Mouse (Mus musculus): Measurements from ENCODE around the gene Gm12355.

Gene Gm12355

GRCm38 (mm10) chr11:98581286-98582029 is 44.0 kb downstream of the Gm12355 start:
- DNase-seq (ENCODE audit: low spot score) = no peak

GRCm38 (mm10) chr11:98580301-98581121 is 45.0 kb downstream of the Gm12355 start:
- DNase-seq (ENCODE audit: low spot score) = no peak

GRCm38 (mm10) chr11:98577776-98578175 is 47.7 kb downstream of the Gm12355 start:
- DNase-seq (ENCODE audit: low spot score) = no peak
